Mouse (Mus musculus) liver, embryonic 14.5 days (tissue): ENCODE results near the gene Znrd1. TPM values are rescaled to one million over a fixed set of nuclear protein-coding genes. Genes with fewer than 3 reads are reported as not detected.

Experiments used
- ATAC-seq: fragments of 200-750 bp; cut with Nextera tagmentation; 2 replicates; pipeline ENCODE4 v1.8.0; 2017; ENCODE audit warnings: moderate number of reproducible peaks, mild to moderate bottlenecking, moderate library complexity; ENCODE audit not compliant: insufficient read depth
- DNase-seq, 3 experiments: peaks; one replicate each; pipeline ENCODE4 v3.0.0-alpha.2; 2012 to 2013; ENCODE audit warnings: low read depth in 3 of 3, low spot score in 3 of 3
- H3K27ac ChIP-seq: fragments of 300-500 bp; sonication (generic); 2 replicates; pipeline ENCODE4 v1.5.1; 2014; ENCODE audit warnings: moderate library complexity, mild to moderate bottlenecking, control low read depth, inconsistent platforms
- H3K27me3 ChIP-seq: fragments of 300-500 bp; sonication (generic); 2 replicates; pipeline ENCODE4 v1.6.1; 2014; ENCODE audit warnings: mild to moderate bottlenecking, low read length, moderate library complexity; ENCODE audit not compliant: control insufficient read depth, insufficient read depth
- H3K36me3 ChIP-seq: fragments of 300-500 bp; sonication (generic); replicated peaks from 2 replicates; pipeline ENCODE4 v1.6.1; 2014; ENCODE audit warnings: low read depth; ENCODE audit not compliant: control insufficient read depth, insufficient read depth
- H3K4me1 ChIP-seq, 2 experiments: fragments of 200-500 bp in 1 of 2; fragments of 300-500 bp in 1 of 2; sonication (generic) in 1 of 2; replicated peaks; 2 replicates each; pipeline ENCODE4 v1.6.1; 2012 to 2014; ENCODE audit warnings: antibody characterized with exemption in 1 of 2, inconsistent platforms in 1 of 2, low read length in 1 of 2; ENCODE audit not compliant: control insufficient read depth in 2 of 2, insufficient read depth in 2 of 2
- H3K4me2 ChIP-seq: fragments of 300-500 bp; sonication (generic); 2 replicates; pipeline ENCODE4 v1.6.1; 2014; ENCODE audit warnings: low read depth, mild to moderate bottlenecking, control low read depth, moderate library complexity
- H3K4me3 ChIP-seq, 2 experiments: fragments of 200-500 bp in 1 of 2; fragments of 300-500 bp in 1 of 2; sonication (generic) in 1 of 2; 2 replicates each; pipeline ENCODE4 v1.5.1; 2012 to 2014; ENCODE audit warnings: low read depth in 2 of 2, low read length in 2 of 2, mild to moderate bottlenecking in 2 of 2, control low read depth in 1 of 2, inconsistent platforms in 1 of 2, moderate library complexity in 1 of 2; ENCODE audit not compliant: insufficient read depth in 1 of 2
- H3K9ac ChIP-seq: fragments of 300-500 bp; sonication (generic); replicated peaks from 2 replicates; pipeline ENCODE4 v1.6.1; 2014; ENCODE audit warnings: mild to moderate bottlenecking, control low read depth, moderate library complexity
- H3K9me3 ChIP-seq: fragments of 300-500 bp; sonication (generic); 2 replicates; pipeline ENCODE4 v1.6.1; 2016; ENCODE audit warnings: low read length, mixed read lengths; ENCODE audit not compliant: control insufficient read depth
- CTCF ChIP-seq: IDR thresholded peaks from 2 replicates; pipeline ENCODE4 v1.5.1; 2016; ENCODE audit warnings: antibody characterized with exemption, low read depth, control low read depth
- EP300 ChIP-seq: IDR thresholded peaks from 2 replicates; pipeline ENCODE4 v1.6.1; 2016; ENCODE audit warnings: antibody characterized with exemption, low read depth
- WGBS: fragments of 180-500 bp; shearing (Covaris S2); extraction: QIAGEN DNeasy Blood & Tissue Kit; methylation state at CpG from one replicate; pipeline ENCODE4 v1.1.7; 2014; ENCODE audit not compliant: insufficient replicate concordance; 5-methylcytosine and 5-hydroxymethylcytosine counted together
- polyA plus RNA-seq, 2 experiments: library from polyadenylated mRNA; depleted of rRNA in 1 of 2; stranded (reverse) in 1 of 2; unstranded in 1 of 2; fragments of >200 nt; fragmentation: Nextera tagmentation in 1 of 2; extraction: Ambion mirVana in 1 of 2; gene quantifications; 2 replicates each; pipeline versions ENCODE4 v1.2.1 to v1.2.3; 2012 to 2014

The Znrd1 gene
- polyA plus RNA-seq, 2 experiments, result 17.5 to 28.2 TPM

- Histone ChIP-seq H3K27ac (no peak overlapping the region), H3K9ac (no peak overlapping the region), H3K27me3 (peaks cover 12% of the 10 kb centered on the region), H3K4me3 (no peak overlapping the region), H3K4me2 (no peak overlapping the region), H3K9me3 (no peaks in the 10 kb centered on the region), H3K36me3 (no peaks in the 10 kb centered on the region), H3K4me1 (no peaks in the 10 kb centered on the region)
- WGBS, result 40% methylated on average over 2 of the region's 2 CpGs
- ATAC-seq, result no peak
- no peak for DNase-seq
- no peak for TF ChIP-seq CTCF
- TF ChIP-seq EP300, result no peak
These were observed 40.1 kb upstream of the Znrd1 start for GRCm38 (mm10) chr17:36998477-36998876.

GRCm38 (mm10) chr17:36997033-36997735 lies 38.8 kb upstream of the Znrd1 start:
- DNase-seq (peak; percentile 24 to 33 (median 30)), ATAC-seq (no peak)
- H3K4me1 ChIP-seq, result no peaks in the 10 kb centered on the region
- WGBS, result 22% methylated on average over 7 of the region's 7 CpGs
- H3K27me3 ChIP-seq, result no peaks in the 10 kb centered on the region
- H3K4me2 ChIP-seq, result no peak overlapping the region
- H3K36me3 ChIP-seq, result no peaks in the 10 kb centered on the region
- H3K9ac ChIP-seq, result no peak overlapping the region
- no peaks in the 10 kb centered on the region for H3K9me3 ChIP-seq
- TF ChIP-seq CTCF, result peak; percentile 80
- TF ChIP-seq EP300, result no peak
- H3K27ac ChIP-seq, result no peak overlapping the region
- no peak overlapping the region for H3K4me3 ChIP-seq

GRCm38 (mm10) chr17:36995448-36995847 lies 37.1 kb upstream of the Znrd1 start:
- no peak for ATAC-seq
- WGBS, result 47% methylated on average over 3 of the region's 3 CpGs
- H3K27me3 ChIP-seq, result no peaks in the 10 kb centered on the region
- H3K4me1 ChIP-seq, result no peaks in the 10 kb centered on the region
- no peak overlapping the region for H3K4me3 ChIP-seq
- no peak for DNase-seq
- H3K4me2 ChIP-seq, result no peak overlapping the region
- TF ChIP-seq CTCF, result no peak
- TF ChIP-seq EP300, result no peak
- H3K9me3 ChIP-seq, result no peaks in the 10 kb centered on the region
- H3K9ac ChIP-seq, result no peak overlapping the region
- no peak overlapping the region for H3K27ac ChIP-seq
- H3K36me3 ChIP-seq, result no peaks in the 10 kb centered on the region

GRCm38 (mm10) chr17:36994528-36994927 lies 36.2 kb upstream of the Znrd1 start:
- no peaks in the 10 kb centered on the region for H3K4me1 ChIP-seq
- no peak for DNase-seq
- no peaks in the 10 kb centered on the region for H3K9me3 ChIP-seq
- no peak overlapping the region for H3K27ac ChIP-seq
- ATAC-seq, result no peak
- H3K9ac ChIP-seq, result no peak overlapping the region
- H3K4me3 ChIP-seq, result no peak overlapping the region
- H3K27me3 ChIP-seq, result no peaks in the 10 kb centered on the region
- H3K4me2 ChIP-seq, result no peak overlapping the region
- no peak for TF ChIP-seq EP300
- TF ChIP-seq CTCF, result no peak
- no peaks in the 10 kb centered on the region for H3K36me3 ChIP-seq
- 60% methylated on average over 2 of the region's 2 CpGs for WGBS

GRCm38 (mm10) chr17:36993770-36994325 lies 35.5 kb upstream of the Znrd1 start:
- H3K4me3 ChIP-seq, result no peak overlapping the region
- no peak overlapping the region for H3K9ac ChIP-seq
- WGBS, result 68% methylated on average over 4 of the region's 4 CpGs
- no peak overlapping the region for H3K27ac ChIP-seq
- no peak overlapping the region for H3K4me2 ChIP-seq
- DNase-seq (no peak), ATAC-seq (no peak)
- no peaks in the 10 kb centered on the region for H3K4me1 ChIP-seq
- no peak for TF ChIP-seq EP300
- TF ChIP-seq CTCF, result no peak
- H3K27me3 ChIP-seq, result peaks cover 3% of the 10 kb centered on the region
- H3K36me3 ChIP-seq, result no peaks in the 10 kb centered on the region
- no peaks in the 10 kb centered on the region for H3K9me3 ChIP-seq
